Mouse (Mus musculus): ENCODE measurements around the gene 2900026A02Rik. TPM values are rescaled to one million over a fixed set of nuclear protein-coding genes. Genes with fewer than 3 reads are reported as not detected.

Gene 2900026A02Rik
- total RNA-seq, 2 experiments from 2014 or later, result 21.2 to 23.3 TPM

DNA sequence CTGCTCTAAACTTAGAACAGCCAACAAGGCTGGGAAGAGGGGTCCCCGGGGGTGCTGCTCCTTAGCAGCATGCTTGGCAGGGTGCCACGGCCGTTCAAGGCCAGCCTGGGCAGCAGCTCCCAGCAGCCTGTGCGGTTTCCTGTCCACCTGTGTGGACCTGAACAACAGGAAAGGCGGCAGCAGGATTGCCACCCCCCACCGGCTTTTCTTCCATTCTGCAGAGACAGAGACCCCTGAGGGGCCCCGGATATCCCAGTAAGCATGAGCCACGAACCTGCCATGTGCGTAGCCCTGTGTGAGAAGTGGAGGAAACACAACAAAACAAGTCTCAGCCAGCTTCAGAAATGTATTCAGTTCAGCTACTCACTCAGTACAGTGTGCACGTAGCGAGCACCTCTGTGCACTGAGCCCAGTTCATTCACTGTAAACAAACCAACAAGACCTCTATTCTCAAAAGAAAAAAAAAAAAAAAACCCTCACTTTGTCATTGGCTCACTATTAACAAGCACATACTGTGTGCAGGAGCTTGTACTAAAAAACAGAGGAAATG is 69.4 kb downstream of the 2900026A02Rik start:
- DNase-seq (ENCODE audit: low spot score in 2 of 2), result no peak

DNA sequence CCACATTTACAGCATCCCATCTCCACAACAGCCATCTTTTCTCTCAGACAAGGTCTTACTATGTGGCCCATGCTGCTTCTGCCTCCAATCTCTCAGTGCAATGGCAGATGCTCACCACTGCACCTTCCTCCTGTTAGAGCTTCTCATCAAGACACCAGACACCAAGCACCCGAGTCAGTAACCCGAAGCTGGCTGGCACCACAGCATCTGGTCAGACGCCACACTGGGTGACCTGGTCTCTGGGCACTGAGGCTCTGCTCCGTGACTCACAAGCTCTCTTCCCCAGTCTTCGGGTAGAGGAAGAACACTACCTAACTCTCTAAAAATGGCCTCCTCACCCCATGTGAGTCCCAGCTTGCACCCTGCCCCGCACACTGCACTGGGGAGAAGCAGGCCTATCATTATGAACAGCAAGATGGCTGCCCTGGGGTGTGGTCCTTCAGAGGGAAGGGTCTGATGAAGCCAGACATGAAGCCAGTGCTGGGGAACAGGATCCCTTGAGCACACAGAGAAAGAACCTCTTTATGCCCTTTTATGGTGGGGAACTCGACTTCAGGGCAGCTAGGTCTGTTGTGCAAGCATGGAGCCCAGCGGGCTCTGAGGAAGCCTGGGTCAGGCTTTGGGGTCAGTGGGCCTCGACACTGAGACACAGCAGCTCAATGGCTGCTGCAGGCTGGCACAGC is 70.0 kb downstream of the 2900026A02Rik start:
- DNase-seq (ENCODE audit: low spot score in 2 of 2), result no peak

DNA sequence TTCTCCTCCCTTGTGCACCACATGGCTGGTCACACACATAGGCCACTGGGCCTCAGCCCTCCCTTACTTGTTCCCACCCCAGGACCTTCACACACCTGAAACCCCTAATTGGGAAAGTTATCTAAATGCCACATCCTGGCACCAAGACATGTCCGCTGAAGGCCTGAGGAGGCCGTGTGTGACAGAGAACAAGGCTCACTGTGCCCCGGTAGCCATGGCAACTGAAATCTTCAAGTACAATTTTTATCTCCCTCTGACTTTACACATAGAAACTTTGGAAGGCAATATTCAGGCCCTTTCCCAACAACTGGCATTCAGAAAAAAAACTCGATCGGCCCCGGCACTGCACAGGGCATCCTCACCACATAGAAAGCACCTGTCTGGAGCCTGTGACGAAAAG is 72.0 kb downstream of the 2900026A02Rik start:
- DNase-seq (ENCODE audit: low spot score in 2 of 2), result no peak

DNA sequence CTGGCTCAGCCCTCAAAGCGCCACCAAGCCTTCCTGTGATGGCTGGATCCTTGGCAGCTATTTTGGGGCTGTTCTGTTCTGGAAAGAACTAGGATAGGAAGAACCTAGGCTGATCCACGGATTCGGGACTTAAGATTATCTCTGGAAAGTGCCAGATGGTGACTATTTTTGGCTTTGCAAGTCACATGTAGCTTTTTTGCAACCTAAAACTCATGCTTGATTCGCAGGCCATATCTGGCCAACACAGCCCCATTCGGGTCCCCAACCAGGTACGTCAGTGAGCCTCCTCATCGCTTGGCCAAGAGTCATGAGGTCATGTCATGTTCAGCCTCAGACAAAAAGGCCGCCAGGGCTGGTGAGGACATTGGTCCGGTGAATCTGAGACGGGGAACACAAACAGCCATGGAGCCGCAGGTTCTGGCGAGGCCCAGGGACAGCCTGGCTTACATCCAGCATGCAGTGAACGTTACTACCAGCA is 73.0 kb downstream of the 2900026A02Rik start:
- DNase-seq (ENCODE audit: low spot score in 2 of 2), result no peak

DNA sequence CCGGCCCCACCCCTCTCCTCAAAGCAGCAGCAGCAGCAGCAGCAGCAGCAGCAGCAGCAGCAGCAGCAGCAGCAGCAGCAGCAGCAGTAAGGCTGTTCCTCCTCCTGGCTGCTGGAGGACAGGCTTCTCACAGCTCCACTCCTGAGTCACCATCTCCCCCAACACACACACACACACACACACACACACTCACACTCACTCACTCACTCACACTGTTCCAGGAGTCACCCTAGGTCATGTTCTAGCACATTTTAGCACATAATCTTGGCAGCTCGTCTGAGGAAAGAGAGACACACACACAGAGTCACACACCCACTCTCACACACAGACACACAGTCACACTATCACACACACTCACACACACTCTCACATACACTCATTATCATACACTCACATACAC is 74.4 kb downstream of the 2900026A02Rik start:
- no peak for DNase-seq (ENCODE audit: low spot score in 2 of 2)

DNA sequence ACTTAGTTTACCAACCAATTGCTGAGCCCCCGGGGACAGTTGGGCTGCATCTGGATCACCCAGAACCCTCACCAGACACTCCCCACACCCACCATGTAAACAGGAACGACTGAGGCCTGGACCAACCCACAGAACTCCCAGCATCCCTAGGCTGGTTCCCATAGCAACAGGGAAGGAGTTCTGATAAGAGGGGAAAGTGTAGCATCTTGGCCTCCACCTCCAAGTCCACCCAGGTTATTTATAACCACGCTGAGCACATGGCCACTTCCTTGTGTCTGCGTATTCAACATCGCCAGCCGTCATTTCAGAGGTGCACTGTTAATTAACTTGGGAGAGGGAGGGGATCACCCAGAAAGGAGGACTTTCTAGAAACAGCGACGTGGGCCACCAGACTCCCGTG is 75.9 kb downstream of the 2900026A02Rik start:
- DNase-seq (ENCODE audit: low spot score in 2 of 2), result no peak

DNA sequence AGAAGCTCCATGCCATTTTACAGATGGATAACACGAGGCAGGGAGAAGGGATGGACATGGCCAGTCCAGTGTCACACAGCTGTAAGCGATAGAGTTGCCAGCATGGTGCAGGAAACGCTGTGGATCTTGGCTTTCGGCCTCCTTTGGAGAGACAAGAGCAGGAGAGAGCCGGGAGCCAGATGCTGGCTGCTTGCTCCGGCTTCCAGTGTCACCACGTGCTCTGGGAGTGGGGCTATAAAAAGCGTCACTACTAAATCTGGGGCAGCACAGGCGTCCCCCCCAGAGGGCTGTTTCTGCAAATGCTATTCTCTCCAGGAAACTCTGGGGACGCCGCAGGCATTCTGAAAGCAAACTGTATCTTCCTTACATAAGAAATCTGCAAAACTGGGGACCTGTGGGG is 78.5 kb downstream of the 2900026A02Rik start:
- no peak for DNase-seq (ENCODE audit: low spot score in 2 of 2)

DNA sequence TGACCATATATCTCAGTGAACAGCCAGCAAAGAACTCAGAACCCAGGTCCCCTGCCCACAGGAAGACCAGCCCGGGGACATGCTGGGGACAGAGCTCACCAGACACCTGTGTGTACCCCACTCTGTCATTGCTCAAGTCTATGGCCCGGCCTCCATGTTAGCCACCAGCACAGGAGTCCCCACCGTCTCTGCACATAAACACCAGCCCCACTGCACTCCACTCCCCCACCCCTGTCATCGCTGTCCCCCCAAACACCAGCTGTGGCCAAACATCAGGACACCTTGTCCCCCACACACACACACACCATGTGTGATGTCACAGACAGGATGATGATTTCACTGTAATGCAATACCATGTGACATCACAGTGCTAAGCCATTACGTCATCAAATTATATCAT is 79.0 kb downstream of the 2900026A02Rik start:
- no peak for DNase-seq (ENCODE audit: low spot score in 2 of 2)

DNA sequence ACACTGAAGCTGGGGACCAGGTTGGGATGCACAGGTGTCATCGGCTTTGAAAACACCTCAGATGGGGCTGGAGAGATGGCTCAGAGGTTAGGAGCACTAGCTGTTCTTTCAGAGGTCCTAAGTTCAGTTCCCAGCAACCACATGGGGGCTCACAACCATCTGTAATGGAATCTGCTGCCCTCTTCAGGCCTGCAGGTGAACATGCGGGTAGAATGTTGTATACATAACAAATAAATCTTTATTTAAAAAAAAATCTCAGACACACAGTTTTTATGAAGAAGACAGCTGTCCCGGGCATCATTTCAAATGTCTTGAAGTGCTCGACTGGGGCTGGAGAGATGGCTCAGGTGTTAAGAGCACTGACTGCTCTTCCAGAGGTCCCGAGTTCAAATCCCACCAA is 80.2 kb downstream of the 2900026A02Rik start:
- DNase-seq (ENCODE audit: low spot score in 2 of 2), result no peak

DNA sequence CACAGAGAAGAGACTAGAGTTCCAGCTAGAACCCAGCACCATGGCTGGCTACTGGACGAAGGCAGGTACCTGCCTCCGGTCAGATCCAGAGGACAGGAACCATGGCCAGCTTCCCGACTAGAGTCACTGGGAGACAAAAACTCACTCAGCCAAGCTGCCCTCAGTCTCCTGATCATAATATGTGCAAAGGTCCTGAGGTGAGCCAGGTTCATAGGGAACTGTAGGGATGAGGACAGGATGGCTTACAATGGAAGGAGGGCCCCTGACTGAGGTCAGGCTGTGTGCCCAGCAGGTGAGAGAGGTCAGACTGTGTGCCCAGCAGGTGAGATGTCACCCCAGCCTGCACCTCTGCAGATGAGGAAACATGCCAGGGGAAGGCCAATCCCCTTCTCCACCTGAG is 81.0 kb downstream of the 2900026A02Rik start:
- DNase-seq (ENCODE audit: low spot score in 2 of 2), result no peak

DNA sequence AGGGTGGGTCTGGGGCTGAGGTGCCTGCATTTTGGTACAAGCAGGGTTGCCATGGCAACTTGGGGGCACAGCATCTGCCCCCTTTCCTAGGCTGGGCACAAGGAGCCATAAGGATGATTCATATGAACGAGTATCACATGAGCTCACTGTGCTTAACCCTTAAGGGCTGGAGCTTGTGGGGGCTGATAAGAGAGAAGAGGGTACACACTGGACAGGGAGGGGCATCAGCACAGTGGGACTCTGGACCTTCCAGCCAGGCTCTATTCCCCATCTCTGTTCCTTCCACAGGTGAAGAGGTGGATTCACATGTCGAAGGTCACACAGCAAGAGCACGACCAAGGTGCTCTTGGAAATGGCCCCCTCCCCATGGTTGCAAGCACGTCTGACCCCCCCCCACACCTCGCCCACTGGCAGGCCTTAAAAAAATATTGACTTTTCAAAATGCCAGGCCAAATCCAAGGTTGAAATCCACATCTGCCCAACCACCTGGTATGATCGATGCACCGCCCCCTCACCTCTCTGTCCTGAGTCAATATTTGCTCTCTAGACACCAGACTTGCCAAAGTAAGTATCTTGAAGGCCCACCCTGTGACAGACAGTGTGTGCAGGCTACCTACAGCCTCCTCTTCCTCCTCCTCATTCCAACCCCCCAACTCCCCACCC is 81.8 kb downstream of the 2900026A02Rik start:
- DNase-seq (ENCODE audit: low spot score in 2 of 2), result no peak

DNA sequence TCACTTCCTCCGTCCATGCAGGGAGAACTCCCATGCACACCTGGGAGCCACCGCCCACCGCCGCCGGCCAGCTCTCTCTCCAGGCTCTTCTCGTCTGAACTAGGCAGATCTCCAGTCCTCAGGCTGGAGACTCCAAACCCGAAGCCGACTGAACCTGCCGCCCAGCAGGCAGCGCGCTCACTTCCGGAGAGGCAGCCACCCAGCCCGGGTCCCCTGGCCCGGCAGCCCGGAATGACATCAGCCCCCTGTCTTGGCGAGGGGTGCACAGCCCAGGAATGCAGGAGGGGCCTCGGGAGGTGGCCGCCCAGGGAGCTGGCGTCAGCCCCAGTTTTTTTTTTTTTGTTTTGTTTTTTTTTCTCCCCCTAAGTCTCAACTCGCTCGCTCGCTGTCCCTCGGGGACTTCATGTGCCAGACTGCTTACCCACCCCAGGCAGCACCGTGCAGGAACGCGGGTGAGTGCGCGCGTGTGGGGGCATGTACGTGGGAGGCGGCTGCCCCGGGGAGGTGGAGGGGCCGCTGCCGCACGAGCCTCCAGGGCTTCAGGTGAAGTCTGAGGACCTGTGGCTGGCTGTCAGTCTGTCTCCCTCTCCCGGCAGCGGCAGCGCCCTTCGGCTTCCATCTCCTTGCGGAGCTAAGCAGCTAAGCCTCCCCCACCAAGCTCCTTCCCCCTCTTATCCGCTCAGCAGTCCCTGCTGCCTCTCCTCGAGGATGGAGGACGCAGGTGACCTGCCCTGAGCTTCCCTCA is 82.5 kb downstream of the 2900026A02Rik start:
- DNase-seq (ENCODE audit: low spot score in 2 of 2), result no peak

DNA sequence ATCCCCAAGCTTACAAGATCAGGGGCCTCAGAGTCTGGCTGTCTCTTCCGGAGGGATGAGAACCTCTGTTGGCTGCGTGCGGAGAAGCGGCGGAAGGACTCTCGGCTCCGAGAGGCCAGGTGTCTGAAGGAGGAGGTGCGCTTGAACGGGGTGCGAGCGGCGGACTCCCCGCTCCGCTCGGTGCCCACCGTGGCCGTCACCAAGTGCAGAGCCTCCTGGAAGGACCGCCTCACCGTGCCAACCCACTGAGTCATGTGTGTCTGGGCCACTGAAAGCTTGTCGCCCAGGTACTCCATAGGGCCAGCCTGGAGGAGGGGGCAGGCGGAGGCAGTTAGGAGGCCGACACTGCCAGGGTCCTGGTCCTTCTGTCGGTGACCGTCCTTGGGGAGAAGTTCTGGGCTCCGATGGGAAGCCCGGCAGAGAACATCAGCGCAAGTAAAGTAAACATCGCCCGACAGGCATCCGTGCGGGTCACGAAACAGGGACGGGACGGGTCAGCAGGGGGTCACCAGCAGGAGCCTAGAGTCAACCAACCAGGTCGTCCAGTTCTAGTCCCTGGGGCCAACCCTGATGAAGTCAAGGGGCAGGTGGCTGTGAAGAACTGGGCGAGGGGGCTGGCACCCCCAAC is 83.2 kb downstream of the 2900026A02Rik start:
- DNase-seq (ENCODE audit: low spot score in 2 of 2), result no peak

DNA sequence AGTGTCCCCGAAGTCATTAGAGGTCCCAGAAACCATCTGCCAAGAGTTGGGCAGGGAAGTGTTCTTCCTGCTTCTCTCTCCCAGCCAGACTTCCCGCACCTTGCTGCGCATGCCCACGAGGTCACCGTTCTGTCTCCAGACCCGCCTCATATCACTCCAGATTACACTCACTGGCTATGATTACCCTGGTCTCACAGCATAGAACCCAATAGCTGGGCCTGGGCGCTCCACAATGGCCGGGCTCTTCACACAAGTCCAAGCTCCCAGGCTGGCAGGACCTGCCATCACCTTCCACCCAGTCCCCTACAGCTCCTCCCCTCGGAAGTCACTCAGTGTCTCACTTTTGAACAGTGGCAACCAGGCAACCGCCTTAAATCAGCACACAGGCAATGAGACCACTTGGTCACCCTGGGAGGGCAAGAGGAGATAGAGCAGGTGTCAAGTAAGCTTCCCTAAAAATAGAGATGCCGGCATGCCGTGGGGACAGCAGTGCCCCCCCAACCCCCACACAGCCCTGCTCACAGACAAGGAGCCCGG is 84.0 kb downstream of the 2900026A02Rik start:
- DNase-seq (ENCODE audit: low spot score in 2 of 2), result no peak

DNA sequence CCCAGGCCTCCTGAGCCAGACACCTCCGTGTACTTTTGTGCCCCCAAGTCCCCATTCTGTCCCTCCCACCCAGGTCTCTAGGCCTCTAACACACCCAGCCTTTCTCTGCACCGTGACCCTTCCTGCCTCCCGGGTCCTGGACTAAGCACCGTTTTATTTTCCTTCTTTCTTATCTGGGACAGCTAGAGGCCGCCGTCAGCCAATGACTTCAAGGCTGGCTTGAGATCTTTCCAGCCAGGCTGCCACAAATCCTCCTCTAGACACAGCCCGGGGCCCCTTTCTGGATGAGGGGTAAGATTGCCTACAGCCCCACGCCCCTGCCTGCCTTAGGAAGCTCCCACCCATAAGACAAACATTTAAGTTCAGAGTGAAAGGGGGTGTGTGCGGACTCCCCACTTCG is 85.5 kb downstream of the 2900026A02Rik start:
- no peak for DNase-seq (ENCODE audit: low spot score in 2 of 2)

DNA sequence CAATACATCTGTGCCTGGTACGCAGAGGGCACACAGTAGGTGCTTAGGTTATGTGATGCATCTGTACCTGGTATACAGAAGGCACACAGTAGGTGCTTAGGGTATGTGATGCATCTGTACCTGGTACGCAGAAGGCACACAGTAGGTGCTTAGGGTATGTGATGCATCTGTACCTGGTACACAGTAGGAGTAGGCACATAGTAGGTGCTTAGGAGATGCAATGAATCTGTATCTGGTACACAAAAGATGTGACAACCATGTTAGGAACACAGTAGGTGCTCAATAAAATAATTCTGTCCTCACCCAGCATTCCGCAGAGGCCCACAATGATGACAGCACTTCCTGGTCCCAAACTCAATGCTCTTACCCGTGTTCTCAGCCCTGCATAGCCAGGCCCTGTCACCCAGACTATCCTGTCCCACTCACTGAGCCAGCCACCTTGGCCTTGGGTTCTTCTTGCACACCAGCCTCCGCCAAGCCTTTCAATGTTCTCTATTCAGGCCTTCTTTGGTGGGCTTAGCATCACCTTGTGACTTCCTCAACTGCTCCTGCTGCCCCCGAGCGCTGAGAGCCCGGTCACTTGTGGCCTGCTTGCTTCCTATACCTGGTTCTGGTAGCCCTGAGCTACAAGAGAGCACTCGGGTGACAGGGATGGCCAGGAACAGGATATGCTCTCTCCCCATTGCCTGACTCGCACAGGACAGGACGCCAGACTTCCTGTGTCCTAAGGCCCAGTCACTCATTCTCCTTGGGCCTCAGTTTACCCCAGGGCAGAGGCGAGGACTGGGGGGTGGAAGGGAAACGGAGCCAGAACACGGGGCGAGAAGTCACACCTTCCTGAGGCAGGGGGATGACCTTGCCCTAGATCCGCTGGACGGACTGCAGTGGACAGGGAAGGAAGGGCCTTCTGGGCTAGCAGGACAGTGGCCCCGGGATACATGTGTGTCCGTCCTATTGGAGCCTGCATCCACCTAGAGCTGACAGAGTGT is 87.0 kb downstream of the 2900026A02Rik start:
- DNase-seq (ENCODE audit: low spot score in 2 of 2), result no peak

DNA sequence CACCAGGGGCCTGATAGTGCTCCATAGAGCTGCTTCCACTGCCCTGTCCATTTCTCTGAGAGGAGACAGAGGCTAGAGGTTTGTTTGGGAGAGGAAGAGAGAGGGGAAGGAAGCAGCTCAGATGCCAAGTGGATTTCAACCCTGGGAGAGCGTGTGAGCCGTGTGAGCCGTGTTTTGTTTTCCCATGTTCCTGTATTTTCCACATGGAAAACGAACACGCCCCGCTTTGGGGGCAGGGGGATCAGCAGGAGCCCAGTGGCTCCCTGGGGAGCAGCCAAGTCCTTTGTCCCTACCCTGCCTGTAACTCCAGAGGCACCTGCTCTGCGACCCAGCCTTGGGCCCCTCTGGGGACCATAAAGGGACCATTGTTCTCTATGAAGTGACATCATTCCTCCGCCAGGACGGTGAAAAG is 88.0 kb downstream of the 2900026A02Rik start:
- DNase-seq (ENCODE audit: low spot score in 2 of 2), result no peak

DNA sequence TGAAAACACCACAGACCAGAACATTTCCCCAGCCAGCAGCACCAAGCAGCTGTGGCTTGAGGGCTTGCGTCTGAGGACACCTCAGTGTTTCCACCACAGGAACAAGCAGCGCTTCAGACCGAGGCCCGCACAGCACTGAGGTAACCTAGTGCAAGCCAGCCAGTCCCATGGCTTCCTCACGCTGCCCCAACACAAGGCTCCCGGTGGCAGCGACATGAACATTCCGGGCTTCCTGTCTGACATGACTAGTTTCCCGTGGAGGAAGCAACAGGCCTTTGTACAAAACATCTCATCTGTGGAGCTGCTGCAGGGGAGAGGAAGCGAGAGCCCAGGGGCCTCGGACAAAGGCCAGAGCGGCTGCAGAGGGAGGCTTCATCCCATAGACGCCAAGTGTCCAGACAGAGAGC is 88.4 kb downstream of the 2900026A02Rik start:
- no peak for DNase-seq (ENCODE audit: low spot score in 2 of 2)

DNA sequence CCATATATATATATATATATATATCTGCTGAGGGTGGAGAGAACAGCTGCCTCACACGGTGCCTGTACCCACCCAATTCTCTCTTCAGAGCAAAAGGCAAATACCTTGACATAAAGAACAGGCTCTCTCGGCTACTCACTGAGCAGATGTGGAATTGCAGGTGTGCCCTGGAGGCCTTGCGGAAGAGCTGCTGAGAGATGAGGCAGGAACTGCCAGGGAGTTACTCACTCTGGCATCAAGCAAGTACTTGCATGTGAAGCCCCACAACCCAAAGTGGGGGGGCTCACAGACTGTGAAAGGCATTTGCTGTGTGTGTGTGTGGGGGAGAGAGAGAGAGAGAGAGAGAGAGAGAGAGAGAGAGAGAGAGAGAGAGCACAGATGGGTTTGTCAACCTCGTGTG is 92.6 kb downstream of the 2900026A02Rik start:
- no peak for DNase-seq (ENCODE audit: low spot score in 2 of 2)

DNA sequence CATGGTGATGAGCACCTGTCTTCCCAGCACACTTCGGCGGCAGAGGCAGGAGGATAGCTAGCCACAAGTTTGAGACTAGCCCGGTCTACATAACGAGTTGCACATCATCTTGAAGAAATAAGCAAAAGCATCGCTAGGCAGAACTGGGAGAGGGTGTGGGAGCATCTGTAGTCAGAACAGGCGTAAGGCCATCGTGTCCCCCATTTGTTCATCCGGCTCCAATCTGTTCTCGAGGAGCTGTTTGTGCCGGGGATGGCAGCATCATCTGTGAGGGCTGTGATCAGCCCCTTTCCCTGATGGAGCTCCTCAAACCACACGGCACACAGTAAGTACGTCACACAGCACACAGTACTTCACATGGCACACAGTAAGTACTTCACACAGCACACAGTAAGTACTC is 94.6 kb downstream of the 2900026A02Rik start:
- no peak for DNase-seq (ENCODE audit: low spot score in 2 of 2)

Data from adrenal gland, postnatal 4 days (tissue).